ENCODE assay signal across 29 mouse cellular contexts in genomic region chr2:17571716-17572115, GRCm38 (mm10).
"Had no signal": no experiment of that assay in that cellular context is flagged by ENCODE, and none has a peak within 500 bp of the region (broad histone marks: within the 10 kb centered on the region; RNA-seq: fewer than 3 reads in every experiment).

No protein-coding gene starts in this region.

- H3K36me3 ChIP-seq: embryonic facial prominence, embryonic 10.5 days; embryonic facial prominence, embryonic 12.5 days; embryonic facial prominence, embryonic 13.5 days; embryonic facial prominence, embryonic 15.5 days; forebrain, embryonic 10.5 days; forebrain, embryonic 12.5 days; forebrain, embryonic 15.5 days had no signal

- DNase-seq: cerebellum, adult 2 months; cerebellum, adult 8-10 months; cerebellum, adult 9-10 months; cerebellum, adult 9-11 months; cerebellum, postnatal 10 days; cerebellum, postnatal 14 days; cerebellum, postnatal 25 days; cerebellum, postnatal 36 days; embryo, embryonic 11 days; forebrain, postnatal 0 days; gastrocnemius, adult 2 months; gastrocnemius, postnatal 10 days; gastrocnemius, postnatal 14 days; gastrocnemius, postnatal 25 days; gastrocnemius, postnatal 36 days; heart, adult 11 months; heart, adult 18-20 months; heart, adult 2 months had no signal

- H3K27ac ChIP-seq: embryonic facial prominence, embryonic 10.5 days; embryonic facial prominence, embryonic 12.5 days; embryonic facial prominence, embryonic 13.5 days; embryonic facial prominence, embryonic 15.5 days; forebrain, embryonic 10.5 days; forebrain, embryonic 12.5 days; forebrain, embryonic 13.5 days; forebrain, embryonic 15.5 days; gastrocnemius, adult 2 months; heart, adult 2 months had no signal

- H3K27me3 ChIP-seq: embryonic facial prominence, embryonic 12.5 days; embryonic facial prominence, embryonic 13.5 days; embryonic facial prominence, embryonic 15.5 days; forebrain, embryonic 12.5 days; forebrain, embryonic 13.5 days; forebrain, embryonic 15.5 days had no signal

- H3K9me3 ChIP-seq: embryonic facial prominence, embryonic 10.5 days; embryonic facial prominence, embryonic 12.5 days; embryonic facial prominence, embryonic 13.5 days; embryonic facial prominence, embryonic 15.5 days; forebrain, embryonic 10.5 days; forebrain, embryonic 12.5 days; forebrain, embryonic 13.5 days; forebrain, embryonic 15.5 days had no signal

- H3K4me2 ChIP-seq: embryonic facial prominence, embryonic 12.5 days; embryonic facial prominence, embryonic 13.5 days; embryonic facial prominence, embryonic 15.5 days; forebrain, embryonic 12.5 days; forebrain, embryonic 13.5 days; forebrain, embryonic 15.5 days had no signal

- H3K4me1 ChIP-seq: embryonic facial prominence, embryonic 10.5 days; embryonic facial prominence, embryonic 12.5 days; embryonic facial prominence, embryonic 13.5 days; embryonic facial prominence, embryonic 15.5 days; forebrain, embryonic 10.5 days; forebrain, embryonic 12.5 days; forebrain, embryonic 13.5 days; forebrain, embryonic 15.5 days had no signal

- H3K9ac ChIP-seq: embryonic facial prominence, embryonic 12.5 days; embryonic facial prominence, embryonic 13.5 days; embryonic facial prominence, embryonic 15.5 days; forebrain, embryonic 12.5 days; forebrain, embryonic 13.5 days; forebrain, embryonic 15.5 days; forebrain, postnatal 0 days had no signal

- ATAC-seq: forebrain, embryonic 13.5 days; forebrain, embryonic 14.5 days; forebrain, embryonic 15.5 days; forebrain, embryonic 16.5 days; forebrain, postnatal 0 days had no signal

- H3K4me3 ChIP-seq: embryonic facial prominence, embryonic 10.5 days; embryonic facial prominence, embryonic 12.5 days; embryonic facial prominence, embryonic 13.5 days; embryonic facial prominence, embryonic 15.5 days; erythroblast, embryonic 14.5 days; forebrain, embryonic 10.5 days; forebrain, embryonic 12.5 days; forebrain, embryonic 13.5 days; forebrain, embryonic 15.5 days; gastrocnemius, adult 2 months; heart, adult 2 months had no signal
